Mouse (Mus musculus) thymus, postnatal 10 days (tissue): ENCODE results near the gene Ankrd54.

Source experiments
- DNase-seq, 2 experiments: peaks; one replicate each; pipeline ENCODE4 v3.0.0; 2021; ENCODE audit warnings: low spot score in 2 of 2

Ankrd54 gene

DNA sequence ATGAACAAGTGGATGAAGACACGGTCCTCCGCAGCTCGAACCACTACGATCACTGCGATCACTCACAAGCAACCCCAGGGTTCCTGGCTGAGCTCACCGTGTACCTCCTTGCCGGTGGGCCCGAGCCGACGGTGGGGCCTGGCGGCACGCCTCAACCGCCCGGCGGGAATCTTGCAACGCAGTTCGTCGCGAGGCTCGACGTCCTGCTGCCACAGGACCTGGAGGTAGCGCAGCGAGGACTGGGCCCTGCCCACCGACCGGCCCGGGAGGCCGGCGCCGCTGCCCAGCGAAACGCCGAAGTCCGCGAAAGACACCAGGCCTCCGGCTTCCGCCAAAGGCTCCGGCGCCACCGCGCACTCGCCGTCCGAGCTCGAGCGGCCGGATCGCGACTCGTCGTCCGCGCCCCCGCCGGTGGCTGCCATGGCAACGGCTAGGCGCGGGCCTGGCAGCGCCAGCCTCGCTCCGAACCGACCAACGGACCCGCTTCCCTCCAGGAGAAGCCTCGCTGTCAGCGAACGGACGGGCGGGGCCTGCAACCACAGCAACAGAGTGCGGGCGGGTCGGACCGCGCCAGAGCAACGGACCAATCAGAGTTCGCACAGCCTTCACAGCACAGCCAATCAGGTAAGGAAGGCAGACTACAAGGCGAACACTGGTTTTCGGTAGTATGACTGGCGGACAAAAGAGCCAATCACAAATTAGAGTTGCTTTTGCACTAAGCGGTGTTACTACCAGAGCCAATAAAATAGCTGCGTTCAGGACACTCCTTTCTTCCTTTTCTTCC is at the start of gene Ankrd54:
Ankrd54 (minus strand) TSS at position 518 of the 784 bp plus-strand sequence.
- DNase-seq = peak; percentile 94 to 97

DNA sequence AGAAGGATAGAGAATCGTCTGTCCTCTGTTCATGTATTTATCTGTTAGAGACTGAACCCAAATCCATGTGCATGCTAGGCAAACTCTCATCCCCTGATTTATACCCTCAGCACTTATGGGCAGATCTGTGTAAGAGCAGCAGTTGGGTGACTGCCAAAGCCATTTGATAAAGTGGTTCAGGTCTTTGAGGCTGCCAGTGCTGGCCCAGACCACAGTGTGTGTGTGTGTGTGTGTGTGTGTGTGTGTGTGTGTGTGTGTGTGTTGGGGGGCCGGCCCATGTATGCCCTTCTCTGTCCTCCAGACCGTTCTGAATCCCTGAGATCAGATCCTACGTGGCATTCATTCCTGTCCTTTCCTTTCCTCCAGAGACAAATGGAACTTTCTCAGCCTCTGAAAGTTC is 49.1 kb upstream of the Ankrd54 start:
- no peak for DNase-seq

DNA sequence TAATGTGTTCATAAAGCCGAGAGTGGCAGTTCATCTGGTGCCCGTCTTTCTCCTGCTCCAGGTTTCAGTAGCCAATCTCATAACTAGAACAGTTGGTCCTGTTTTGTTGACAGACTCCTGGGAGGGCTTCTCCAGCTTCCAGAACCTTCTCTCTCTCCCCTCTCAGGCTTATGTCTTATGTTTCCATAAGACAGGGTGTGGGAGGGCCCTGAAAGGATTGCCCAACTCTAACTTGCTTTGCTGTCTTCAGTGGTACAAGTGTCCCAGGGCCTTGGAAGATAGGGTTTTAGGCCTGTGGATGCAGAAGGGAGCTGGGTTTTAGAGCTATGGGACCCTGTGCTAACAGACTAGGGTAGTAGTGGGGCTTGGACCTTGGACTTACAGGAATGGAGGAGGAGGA is 47.8 kb upstream of the Ankrd54 start:
- no peak for DNase-seq

DNA sequence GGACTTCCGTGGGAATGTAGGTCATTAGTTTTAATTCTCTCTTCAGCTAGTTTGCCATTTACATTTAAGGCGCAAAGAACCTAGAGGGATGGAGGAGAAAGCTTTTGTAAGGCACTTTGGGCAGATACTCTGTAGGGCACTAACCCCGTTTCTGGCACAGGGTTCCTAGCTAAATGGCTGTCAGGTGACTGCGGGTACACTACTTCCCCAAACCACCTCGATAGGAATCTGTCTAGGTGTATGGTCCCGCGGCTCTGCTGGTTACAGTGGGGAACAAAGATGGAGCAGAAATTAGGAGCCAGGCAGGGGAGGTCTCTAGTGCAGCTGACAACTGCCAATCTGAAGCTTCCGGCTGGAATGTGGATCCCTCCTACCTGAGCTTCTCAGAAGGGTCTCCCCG is 47.3 kb upstream of the Ankrd54 start:
- DNase-seq = no peak

DNA sequence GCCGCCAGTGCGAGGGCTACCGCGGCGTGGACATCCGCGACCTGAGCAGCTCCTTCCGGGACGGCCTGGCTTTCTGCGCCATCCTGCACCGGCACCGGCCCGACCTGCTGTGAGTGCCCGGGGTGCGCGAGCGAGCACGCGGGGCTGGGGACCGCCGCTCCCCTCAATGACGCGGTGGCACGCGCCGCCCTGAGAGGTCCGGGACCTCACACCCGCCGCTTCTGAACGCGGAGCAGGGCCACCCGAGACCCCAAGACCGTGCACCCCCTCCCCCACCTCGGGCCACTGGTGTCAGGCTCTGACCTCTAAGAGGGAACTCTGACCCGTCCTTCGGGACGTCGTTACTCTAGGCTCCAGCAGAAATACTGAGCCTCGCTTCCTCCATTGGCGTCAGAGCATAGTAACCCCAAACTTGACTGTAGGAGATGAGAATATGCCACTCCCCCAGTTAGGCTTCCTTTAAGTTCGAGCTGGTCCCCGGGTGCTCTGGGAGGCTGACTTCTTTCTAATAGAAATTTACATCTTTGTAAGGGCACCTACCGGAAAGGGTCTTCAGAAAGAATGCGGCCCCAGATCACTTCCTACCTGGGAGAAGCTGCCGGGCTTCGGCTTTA is 46.7 kb upstream of the Ankrd54 start:
- peak; percentile 21 to 30 for DNase-seq

GRCm38 (mm10) chr15:79108421-79109320 is 46.0 kb upstream of the Ankrd54 start, which contains the start of gene Micall1:
Gene Micall1 (plus strand): TSS chr15:79108898.
- DNase-seq = peak; percentile 36 to 59

- no peak for DNase-seq
Observed at GRCm38 (mm10) chr15:79107966-79108365, 45.3 kb upstream of the Ankrd54 start.

- no peak for DNase-seq
Observed at GRCm38 (mm10) chr15:79105804-79106203, 43.1 kb upstream of the Ankrd54 start.

DNA sequence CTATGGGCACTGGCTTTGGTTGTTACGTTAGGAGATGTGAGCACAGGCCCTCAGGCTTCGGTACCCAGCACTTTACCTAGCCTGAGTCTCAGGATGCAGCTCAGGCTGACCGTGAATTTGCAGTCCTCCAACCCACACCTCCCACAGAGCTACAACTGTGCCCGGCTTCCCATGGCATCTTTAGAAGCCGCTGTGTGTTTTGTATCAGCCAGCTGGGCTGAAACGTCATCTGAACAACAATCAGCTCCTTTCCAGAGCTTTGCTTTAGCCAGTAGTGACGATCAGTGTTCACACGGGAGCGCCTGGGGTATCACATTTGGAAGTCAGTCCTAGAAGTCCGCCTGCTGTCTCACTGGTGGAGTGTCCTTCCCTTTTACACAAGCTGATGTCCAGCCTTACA is 40.6 kb upstream of the Ankrd54 start:
- DNase-seq = no peak

- no peak for DNase-seq
Observed at GRCm38 (mm10) chr15:79101531-79101930, 38.8 kb upstream of the Ankrd54 start.

DNA sequence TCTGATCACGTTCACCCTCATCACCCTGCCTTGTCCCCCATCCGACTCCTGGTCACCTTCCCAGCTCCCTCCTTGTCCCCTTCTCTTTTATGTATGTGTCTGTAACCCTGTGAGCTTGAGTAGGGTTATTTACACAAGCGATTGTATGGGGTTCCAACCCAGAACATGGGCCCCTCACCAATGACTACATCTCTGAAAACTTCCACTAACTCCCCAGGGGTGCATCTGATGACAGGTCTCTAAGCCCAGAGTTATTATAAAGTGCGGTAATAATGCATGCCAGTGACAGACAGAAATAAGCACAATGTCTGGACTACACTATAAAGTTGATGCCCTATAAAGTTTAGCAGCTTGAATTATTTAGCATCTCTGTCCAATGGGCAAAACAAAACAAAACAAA is 37.7 kb upstream of the Ankrd54 start:
- DNase-seq = no peak

- no peak for DNase-seq
Observed at GRCm38 (mm10) chr15:79099456-79099855, 36.8 kb upstream of the Ankrd54 start.

- DNase-seq = no peak
Observed at GRCm38 (mm10) chr15:79098868-79099267, 36.2 kb upstream of the Ankrd54 start.

DNA sequence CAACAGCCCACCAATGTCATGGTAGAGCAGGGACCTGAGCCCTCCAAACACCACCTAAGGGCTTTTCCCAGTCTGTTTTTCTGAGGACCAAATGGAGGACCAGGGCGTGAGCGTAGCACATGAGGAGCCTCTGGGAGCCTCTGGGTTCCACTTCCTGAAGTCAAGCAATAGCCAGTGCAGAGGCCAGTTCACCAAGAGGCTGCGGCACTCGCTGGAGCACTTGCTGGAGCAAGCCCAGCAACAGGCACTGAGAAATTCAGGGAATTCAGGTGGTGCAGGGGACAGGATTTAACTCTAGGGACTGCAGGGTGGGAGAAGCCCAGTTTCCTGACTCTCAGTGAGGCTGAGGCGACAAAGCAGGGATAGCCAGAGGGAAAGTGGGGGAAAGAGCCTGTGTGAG is 35.5 kb upstream of the Ankrd54 start:
- no peak for DNase-seq

- DNase-seq = no peak
Observed at GRCm38 (mm10) chr15:79097611-79098025, 34.9 kb upstream of the Ankrd54 start.

GRCm38 (mm10) chr15:79097135-79097534 is 34.4 kb upstream of the Ankrd54 start:
- DNase-seq = no peak

- no peak for DNase-seq
Observed at GRCm38 (mm10) chr15:79096556-79096955, 33.9 kb upstream of the Ankrd54 start.

GRCm38 (mm10) chr15:79095483-79095882 is 32.8 kb upstream of the Ankrd54 start:
- no peak for DNase-seq

DNA sequence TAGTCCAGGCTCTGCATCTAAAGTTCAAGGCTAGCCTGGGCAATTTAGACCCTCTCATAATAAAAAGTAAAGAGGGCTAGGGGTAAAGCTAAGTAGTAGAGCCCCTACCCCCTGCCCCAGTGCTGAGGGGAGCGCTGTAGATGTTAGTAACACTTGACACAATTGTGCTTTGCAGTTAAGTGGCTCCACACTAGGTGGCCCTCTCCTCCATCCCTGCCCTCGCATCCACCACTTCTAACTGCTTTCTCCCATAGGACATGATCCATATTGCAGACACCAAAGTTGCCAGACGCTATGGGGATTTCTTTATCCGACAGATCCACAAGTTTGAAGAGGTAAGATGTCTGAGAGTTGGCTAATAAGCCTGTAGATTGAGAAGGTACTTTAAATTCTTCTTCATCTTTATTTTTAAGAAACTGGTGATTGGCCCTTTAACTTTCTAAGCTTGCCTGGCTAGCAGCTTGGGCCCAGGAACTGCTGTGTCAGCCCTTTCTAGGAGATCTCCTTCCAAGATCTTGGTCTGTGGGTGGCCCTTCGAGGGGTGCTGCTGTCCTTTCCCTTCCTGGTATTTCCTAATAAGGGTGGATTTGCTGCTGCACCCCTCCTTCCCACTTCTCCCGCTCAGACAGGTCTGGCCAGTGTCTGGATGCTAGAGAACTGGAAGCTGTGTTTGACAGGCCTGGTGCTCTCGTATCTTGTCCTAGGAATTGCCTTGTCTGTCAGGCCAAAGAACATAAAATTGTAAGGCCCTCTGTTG is 30.6 kb upstream of the Ankrd54 start:
- DNase-seq = no peak

DNA sequence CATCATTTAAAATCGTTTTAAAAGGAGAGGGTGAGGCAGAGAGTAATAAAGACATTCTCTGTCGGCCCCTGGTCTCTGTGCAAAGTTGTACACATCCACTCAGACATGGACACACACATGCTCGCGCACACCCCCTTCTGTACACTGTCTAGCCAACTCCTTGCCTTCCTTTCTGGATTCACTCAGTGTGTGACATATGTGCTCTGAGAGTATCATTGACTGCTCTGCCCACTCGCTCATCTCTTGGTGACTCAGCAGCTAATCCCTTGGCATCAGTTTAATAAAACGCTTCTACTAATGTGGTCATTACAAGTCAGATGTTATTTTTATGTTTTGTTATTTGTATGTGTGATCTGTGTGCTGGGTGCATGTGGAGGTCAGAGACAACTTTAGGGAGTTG is 29.6 kb upstream of the Ankrd54 start:
- no peak for DNase-seq

GRCm38 (mm10) chr15:79079567-79079966 is 16.9 kb upstream of the Ankrd54 start:
- no peak for DNase-seq
